Mouse (Mus musculus) retina, adult 2 months (tissue): ENCODE results near the gene Kcng3.

ENCODE experiments used
- DNase-seq: peaks from one replicate; pipeline ENCODE4 v3.0.0-alpha.2; 2012; ENCODE audit warnings: low read depth, low spot score

Gene Kcng3

DNA sequence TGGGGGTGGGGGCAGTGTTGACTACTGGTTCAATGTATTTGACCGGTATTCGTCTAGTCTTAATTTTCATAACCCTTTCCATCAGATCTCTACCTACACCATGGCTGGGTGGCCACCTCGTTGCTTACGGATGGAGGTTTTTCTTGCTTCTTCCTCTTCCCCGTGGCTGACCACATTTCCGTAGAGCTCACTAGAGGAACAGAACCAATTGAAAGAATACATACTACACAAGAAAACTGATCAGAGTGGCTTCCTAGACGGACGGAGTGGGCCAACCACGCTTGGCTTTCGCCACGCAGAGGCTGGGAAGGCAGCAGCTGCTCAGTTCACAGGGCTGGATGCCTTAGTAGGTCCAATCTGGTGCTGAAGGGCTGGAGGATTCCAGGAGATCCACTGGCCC is 75.9 kb downstream of the Kcng3 start:
- DNase-seq, result no peak

DNA sequence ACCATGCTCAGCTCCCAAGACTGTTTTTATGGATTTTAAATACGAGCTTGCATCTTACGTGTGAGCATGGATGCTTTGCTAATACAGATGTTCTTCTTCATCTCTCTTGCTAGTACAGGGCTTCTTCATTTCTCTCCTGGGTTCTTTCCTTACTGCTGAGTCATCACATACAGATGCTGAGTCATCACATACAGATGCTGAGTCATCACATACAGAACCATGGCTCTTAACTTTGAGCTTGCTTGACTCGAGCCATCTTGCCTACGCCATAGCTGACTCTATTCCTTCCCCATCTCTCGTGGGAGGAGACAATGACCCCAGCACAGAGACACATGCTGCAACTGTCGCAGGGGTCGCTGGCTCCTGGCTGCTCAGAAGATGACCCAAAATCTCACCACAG is 76.7 kb downstream of the Kcng3 start:
- DNase-seq, result no peak

DNA sequence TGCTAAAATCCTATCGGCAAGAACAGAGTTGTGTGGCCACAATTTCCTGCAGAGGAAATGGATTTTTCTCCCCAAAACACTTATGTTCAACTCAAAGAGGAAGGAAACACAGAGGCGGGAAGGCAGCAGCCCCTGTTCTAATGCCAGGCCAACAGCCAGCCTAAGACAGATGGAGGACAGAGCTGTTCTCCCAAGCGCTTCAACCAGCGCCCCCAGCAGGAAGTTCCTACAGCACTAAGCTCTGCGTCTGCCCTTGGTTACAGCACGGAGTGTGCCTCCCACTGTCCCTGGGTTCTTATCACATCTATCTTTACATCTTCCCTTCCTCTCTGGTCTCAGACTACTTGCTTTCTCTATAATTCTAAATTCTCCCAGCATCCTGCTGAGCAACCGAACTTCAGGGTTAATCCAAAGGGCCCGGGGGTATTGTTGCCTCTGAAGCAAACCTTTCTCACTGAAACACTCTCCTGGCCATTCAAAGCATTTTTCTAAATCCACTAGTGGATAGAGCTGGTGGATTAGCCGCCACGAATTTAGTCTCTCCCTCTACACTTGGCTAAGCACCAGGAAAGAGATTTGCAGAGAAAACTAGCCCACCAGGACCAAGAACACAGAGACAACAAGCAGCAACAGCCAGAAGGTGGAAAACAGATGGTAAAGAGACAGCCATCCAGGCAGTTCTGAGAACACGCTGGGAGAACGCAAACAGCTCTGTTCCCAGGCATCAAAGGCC is 83.0 kb downstream of the Kcng3 start:
- no peak for DNase-seq

DNA sequence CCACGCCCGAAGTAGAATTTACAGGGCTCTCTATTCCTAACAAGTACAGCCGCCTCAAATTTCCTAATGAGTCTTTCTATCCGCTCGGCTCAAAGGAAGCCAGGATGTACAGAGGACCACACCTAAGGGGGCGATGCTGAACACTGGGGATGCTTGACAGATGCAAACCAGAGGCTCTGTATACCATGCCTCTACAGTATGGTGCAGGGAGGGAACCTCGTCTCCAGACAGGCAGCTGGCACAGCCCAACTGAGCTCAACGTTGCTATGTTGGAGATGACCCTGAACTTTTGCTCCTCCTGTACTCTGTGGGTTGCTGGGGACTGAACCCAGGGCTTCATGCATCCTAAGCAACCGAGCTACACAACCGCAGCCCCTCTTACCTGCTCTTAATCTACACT is 84.5 kb downstream of the Kcng3 start:
- DNase-seq, result no peak

DNA sequence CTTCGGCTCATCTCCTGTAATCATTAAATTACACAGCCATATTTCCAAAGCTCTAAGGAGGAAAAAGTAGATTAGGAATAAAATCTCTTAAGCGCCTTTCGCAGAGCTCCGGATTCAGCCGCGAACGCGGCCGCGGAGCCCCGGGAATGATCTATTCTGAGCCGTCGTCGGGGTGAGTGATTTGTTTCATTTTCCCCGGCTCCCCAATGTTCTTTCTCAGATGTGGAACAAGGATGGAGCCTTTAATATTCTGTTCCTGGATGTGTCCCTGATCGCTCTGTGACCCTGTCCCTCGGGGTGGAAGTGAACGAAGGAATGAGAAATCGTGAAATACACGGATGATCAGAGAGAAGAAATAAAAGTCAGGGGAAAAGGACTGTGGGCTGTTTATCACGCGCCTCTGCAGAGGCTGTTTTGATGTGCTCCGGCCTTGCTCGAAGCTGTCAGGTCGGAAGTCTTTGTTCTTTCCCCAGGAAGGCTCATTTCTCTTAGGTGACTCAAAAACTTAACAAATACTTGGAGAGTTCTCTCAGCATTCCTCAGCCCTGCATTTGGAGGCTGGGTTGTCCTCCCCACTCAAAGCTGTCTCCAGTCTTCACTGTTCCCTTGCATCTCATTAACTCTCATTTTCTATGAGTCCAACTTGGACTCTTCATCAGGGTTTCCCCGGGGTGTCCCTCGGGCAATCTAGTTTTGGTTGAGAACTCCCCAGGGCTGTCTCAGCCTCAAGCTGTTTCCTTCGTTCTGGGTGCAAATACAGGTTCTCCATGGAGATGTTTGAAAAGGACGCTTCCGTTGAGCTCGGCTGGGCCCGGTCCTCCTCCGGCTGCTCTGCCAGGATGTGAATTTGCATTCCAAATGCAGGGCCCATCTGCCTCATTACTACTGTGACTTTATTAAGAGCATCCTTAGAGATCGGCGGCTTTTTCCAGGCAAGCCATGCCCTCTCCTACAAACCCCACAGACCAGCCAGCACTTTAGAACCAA is 85.6 kb downstream of the Kcng3 start:
- peak; percentile 32 for DNase-seq

DNA sequence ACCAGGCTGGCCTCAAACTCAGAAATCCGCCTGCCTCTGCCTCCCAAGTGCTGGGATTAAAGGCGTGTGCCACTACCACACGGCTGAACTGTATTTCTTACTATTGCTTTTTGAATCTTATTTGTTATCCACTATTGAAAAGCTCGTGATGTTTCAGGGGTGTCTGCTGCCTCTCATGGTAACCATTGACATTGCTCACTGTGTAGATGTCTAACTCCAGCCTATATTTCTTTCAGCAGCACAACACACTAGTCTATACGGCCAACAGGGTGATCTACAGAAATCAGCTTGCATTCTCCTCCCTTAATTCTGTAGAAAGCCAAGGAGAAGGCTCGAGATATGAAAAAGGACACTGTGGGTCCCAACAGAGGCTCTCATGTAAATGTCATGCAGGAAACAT is 86.4 kb downstream of the Kcng3 start:
- no peak for DNase-seq

DNA sequence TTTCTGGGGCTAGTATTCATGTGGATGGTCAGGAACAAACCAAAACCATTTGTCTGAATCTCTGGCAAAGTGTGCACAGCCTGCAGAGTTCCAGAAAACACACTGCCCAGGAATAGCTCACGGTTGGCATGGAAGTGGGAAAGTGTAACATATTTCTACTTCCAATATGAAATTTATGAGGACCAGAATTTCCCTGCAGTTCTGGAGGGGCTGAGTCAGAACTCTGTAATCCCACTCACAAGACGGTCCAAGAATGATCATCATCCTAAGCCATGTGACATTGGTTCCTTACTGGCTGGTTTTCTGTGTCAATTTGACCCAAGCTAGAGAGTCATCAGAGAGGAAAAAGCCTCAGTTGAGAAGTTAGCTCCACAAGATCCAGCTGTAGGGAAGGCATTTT is 89.3 kb downstream of the Kcng3 start:
- DNase-seq, result no peak

DNA sequence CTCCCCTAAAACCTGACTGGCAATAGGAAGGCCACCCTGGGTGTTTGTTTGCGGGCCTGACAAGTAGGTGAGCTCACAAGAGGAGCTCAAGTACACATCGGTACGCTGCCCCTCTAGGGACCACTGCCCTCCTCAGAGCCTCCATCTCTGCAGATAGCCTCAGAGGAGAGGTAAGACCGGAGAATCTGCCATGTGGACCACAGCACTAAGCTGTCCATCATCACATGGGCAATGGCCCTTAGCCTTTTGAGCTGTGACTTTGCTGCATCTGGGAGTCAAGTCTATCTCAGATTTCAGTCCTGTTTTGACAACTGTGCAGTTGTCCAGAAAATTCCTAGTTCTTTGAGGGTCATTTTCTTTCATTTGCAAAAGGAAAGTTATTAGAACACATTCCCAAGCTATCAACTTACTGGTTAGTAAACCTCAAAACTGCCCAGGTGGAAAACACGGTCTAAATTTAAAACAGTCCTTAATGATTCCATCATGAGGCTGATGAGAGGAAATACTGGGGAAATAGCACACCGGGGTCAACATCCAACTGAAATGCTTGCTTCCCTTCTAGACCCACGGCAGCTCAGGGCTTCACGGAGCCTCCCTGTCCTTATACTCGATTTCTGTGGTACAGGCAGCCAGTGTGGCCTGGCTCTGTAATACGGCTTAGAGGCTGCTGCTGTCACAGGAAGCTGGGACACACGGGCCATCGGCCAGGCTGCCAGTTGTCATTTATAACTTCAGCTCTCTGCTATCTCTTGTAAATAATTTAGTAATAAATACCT is 92.2 kb downstream of the Kcng3 start:
- DNase-seq, result no peak

DNA sequence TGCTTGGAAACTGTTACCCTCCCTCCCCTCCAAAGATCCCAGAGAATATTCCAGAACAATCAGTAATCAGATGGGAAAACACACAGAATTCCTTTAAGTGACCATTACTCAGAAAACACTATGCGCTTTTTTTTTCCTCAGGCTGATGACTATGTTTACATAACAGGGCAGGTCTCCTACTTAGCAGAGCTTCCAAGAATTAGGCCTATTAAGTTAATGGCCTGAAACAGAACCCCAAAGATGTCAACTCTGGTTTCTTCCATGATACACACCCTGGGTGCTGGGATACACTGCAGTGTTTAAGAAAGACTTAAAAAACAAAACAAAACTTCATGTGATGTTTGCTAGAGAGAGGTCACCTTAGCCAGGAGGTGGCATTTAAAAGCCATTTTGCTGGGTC is 93.0 kb downstream of the Kcng3 start:
- no peak for DNase-seq

DNA sequence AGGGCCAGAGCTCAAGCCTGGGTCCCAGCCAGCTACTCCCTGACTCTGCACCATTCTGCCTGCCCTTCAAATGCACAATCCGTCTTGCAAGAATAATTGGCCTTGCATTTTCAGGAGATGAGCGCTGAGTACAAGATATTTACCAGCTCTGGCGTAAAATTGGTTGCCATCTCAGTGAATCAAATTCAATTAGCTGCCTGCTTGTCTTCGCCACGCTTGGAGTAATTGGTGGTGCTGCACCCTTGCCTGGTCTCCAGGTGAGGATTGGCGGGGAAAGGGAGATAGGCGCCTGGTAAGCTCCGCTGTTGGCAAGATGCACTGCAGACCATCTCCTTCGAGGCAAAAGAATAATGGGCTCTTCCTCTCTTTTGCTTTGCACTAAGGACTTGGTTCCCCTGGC is 93.6 kb downstream of the Kcng3 start:
- no peak for DNase-seq
